Mouse (Mus musculus): ENCODE data around the gene Rcor1.

GRCm38 (mm10) chr12:111122332-111122852 lies 83.2 kb downstream of the Rcor1 start:
- peak; percentile 52; the same call in 1 of the 2 replicates for TF ChIP-seq CTCF (IDR thresholded peaks at IDR 0.05; ENCODE audit: control insufficient read depth, insufficient read depth, insufficient replicate concordance, low read depth, low read length)
- no peak for TF ChIP-seq POLR2A (IDR thresholded peaks at IDR 0.05; ENCODE audit: control insufficient read depth, low read depth, low read length)

Data from testis, adult 2 months (tissue).